Mouse (Mus musculus) ES-E14 (cell line): Measurements from ENCODE around the gene Krtap5-5. TPM values are rescaled to one million over a fixed set of nuclear protein-coding genes. Genes with fewer than 3 reads are reported as not detected.
"Not testable (repeated sequence)": the region's sequence is repeated elsewhere in the genome, so short reads cannot be mapped to it uniquely, and the experiment has no call there.

Source experiments
- DNase-seq: peaks from one replicate; pipeline ENCODE4 v3.0.0-alpha.2; 2013; ENCODE audit warnings: low read depth, low spot score
- H3K27ac ChIP-seq: 2 replicates; pipeline ENCODE4 v1.5.1; 2012; ENCODE audit warnings: low read depth, mild to moderate bottlenecking, low read length, moderate library complexity, mixed read lengths; ENCODE audit not compliant: poor library complexity, insufficient read depth, severe bottlenecking
- H3K36me3 ChIP-seq: 2 replicates; pipeline ENCODE4 v1.6.1; 2012; ENCODE audit warnings: mild to moderate bottlenecking, low read length, moderate library complexity, mixed read lengths; ENCODE audit not compliant: control insufficient read depth, poor library complexity, insufficient read depth, severe bottlenecking
- H3K4me1 ChIP-seq, 2 experiments: fragments of 150-350 bp in 1 of 2; sonication (generic) in 1 of 2; 2 replicates each; pipeline ENCODE4 v1.6.1; 2012; ENCODE audit warnings: low read length in 2 of 2, mild to moderate bottlenecking in 1 of 2, mixed read lengths in 1 of 2; ENCODE audit not compliant: control insufficient read depth in 2 of 2, insufficient read depth in 2 of 2, poor library complexity in 1 of 2
- H3K4me3 ChIP-seq, 2 experiments: fragments of 150-350 bp in 1 of 2; sonication (generic) in 1 of 2; 2 replicates each; pipeline ENCODE4 v1.5.1; 2012; ENCODE audit warnings: low read length in 2 of 2, low read depth in 1 of 2, mild to moderate bottlenecking in 1 of 2, mixed read lengths in 1 of 2; ENCODE audit not compliant: insufficient read depth in 1 of 2, poor library complexity in 1 of 2, severe bottlenecking in 1 of 2
- H3K9ac ChIP-seq: 2 replicates; pipeline ENCODE4 v1.6.1; 2012; ENCODE audit warnings: low read depth, mild to moderate bottlenecking, low read length, mixed read lengths; ENCODE audit not compliant: poor library complexity, insufficient read depth, severe bottlenecking
- H3K9me3 ChIP-seq: fragments of 150-350 bp; sonication (generic); 2 replicates; pipeline ENCODE4 v1.6.1; 2012; ENCODE audit warnings: low read depth, mild to moderate bottlenecking, low read length; ENCODE audit not compliant: control insufficient read depth, insufficient read depth
- CHD2 ChIP-seq: IDR thresholded peaks from 2 replicates; pipeline ENCODE4 v1.6.1; 2014; ENCODE audit warnings: mild to moderate bottlenecking, low read depth, low read length, inconsistent platforms
- HCFC1 ChIP-seq: IDR thresholded peaks from 2 replicates; pipeline ENCODE4 v1.6.1; 2012; ENCODE audit warnings: low read length, inconsistent platforms, borderline replicate concordance; ENCODE audit not compliant: insufficient read depth
- MAFK ChIP-seq: IDR thresholded peaks from 2 replicates; pipeline ENCODE4 v1.6.1; 2014; ENCODE audit warnings: mild to moderate bottlenecking, low read depth, low read length, inconsistent platforms; ENCODE audit not compliant: insufficient read depth
- ZC3H11A ChIP-seq: IDR thresholded peaks from 2 replicates; pipeline ENCODE4 v1.6.1; 2012; ENCODE audit warnings: low read depth, mild to moderate bottlenecking, inconsistent platforms, low read length, borderline replicate concordance
- ZNF384 ChIP-seq: IDR thresholded peaks from 2 replicates; pipeline ENCODE4 v1.6.1; 2012; ENCODE audit warnings: low read depth, low read length, inconsistent platforms
- in situ Hi-C, 2 experiments: fragments of 600-800 bp; cut with MboI; formaldehyde crosslinking; loops; one replicate each; pipeline ENCODE4 v1.15.1; 2025; ENCODE audit warnings: low sequenced_read_pairs in 2 of 2, inconsistent platforms in 1 of 2; ENCODE audit not compliant: unreplicated experiment in 2 of 2
- total RNA-seq: library from RNA; depleted of rRNA; stranded (reverse); fragments of 300-350 nt; gene quantifications from 2 replicates; pipeline ENCODE4 v1.2.3, GENCODE M21; 2012

Gene Krtap5-5
- total RNA-seq, 1 experiment: not detected

DNA sequence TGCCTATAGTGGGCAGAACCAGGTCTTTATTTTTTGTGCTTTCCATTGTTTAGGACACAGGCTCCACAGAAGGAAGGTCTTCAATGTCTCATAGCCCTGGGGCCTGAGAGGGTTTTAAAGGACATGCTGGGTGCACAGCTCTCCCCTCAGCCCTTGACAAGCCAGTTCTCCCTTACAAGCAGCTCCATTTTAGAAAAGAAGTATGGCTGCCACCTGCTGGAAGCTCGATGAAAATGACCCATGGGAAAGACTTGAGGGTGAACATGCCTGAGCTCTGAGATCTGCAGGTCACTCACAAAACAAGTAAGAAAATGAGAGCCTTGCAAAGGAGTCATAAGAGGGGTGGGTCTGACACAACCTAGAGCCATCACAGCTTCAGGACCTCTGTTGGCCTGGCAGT, 20.1 kb upstream of the Krtap5-5 start:
- H3K9me3 ChIP-seq: no peaks in the 10 kb centered on the region
- no peak overlapping the region for H3K27ac ChIP-seq
- peak; percentile 47 for DNase-seq
- TF ChIP-seq HCFC1: no peak
- TF ChIP-seq CHD2: no peak
- peak; percentile 70; the same call in 1 of the 2 replicates for TF ChIP-seq ZC3H11A
- no peak for TF ChIP-seq ZNF384
- no peak overlapping the region for H3K9ac ChIP-seq
- in situ Hi-C loops: loop anchor here in 1 of 2 experiments (10.0 kb wide), 1 partner anchor 105 kb away; the partner anchor contains the start of gene Gm45337
- H3K4me3 ChIP-seq: no peak overlapping the region
- no peaks in the 10 kb centered on the region for H3K36me3 ChIP-seq
- no peaks in the 10 kb centered on the region for H3K4me1 ChIP-seq

DNA sequence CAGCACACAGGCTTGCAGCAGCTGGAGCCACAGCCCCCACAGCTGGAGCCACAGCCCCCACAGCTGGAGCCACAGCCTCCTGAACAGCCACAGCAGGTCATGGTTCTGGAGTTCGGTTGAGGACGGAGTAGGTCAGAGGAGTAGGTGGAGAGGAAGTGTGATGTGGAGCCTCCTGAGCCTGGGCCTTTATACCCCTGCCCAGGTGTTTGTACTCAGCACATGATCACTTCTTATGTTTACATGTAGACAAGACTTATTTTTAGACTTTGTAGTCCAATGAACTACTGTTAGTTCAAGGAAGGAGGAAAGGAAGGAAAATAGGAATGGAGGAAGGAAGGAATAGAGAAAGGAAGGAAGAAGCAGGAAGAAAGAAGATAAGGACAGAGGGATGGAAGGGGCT, 11.2 kb upstream of the Krtap5-5 start, which contains the start of gene Gm40460:
Gene Gm40460, minus strand, starts transcription at position 101 of the 400 bp plus-strand sequence.
- Histone ChIP-seq H3K27ac (no peak within 1 kb of the TSS), H3K4me3 (no peak within 1 kb of the TSS), H3K9ac (no peak within 1 kb of the TSS), H3K9me3 (no peaks in the 10 kb centered on the region; the same call in 1 of the 2 replicates), H3K36me3 (no peaks in the 10 kb centered on the region), H3K4me1 (no peaks in the 10 kb centered on the region)
- no peak for TF ChIP-seq MAFK
- DNase-seq: no peak
- in situ Hi-C loops: no loop called here

DNA sequence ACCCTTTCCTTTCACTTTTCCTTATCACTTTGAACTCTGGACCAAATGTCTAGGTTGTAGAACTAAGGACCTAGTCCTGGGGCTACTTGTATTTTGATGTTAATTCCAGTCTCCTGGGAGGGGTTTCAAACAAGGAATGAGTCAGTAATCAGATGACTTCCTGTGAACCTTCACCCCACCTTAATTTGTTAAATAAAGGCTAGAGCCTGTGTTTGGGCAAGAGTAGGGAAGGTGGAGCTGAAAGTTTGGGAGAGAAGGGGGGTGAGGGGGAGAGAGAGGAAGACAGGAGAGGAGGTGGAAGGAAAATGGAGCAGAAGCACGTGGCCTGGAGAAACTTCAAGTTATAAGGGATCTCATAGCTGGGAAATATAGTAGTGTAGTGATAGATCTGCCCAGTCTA, 1.8 kb upstream of the Krtap5-5 start:
- H3K27ac ChIP-seq: no peak overlapping the region; the same call in 1 of the 2 replicates
- H3K4me1 ChIP-seq: peaks cover 5 to 10% of the 10 kb centered on the region in 2 experiments; a peak in 3 of 4 replicates
- no peaks in the 10 kb centered on the region for H3K36me3 ChIP-seq
- in situ Hi-C loops: no loop called here
- no peak overlapping the region for H3K4me3 ChIP-seq
- no peak overlapping the region for H3K9ac ChIP-seq
- TF ChIP-seq MAFK: no peak
- no peak for TF ChIP-seq ZNF384
- TF ChIP-seq HCFC1: no peak
- no peak for TF ChIP-seq CHD2
- TF ChIP-seq ZC3H11A: no peak
- peak; percentile 65 for DNase-seq
- 0 out of 2 replicates have a peak, but pooled peaks cover 2% of the 10 kb centered on the region for H3K9me3 ChIP-seq

- Histone ChIP-seq H3K4me3 (no peak overlapping the region), H3K9me3 (peaks cover 9% of the 10 kb centered on the region), H3K4me1 (no peaks in the 10 kb centered on the region), H3K36me3 (no peaks in the 10 kb centered on the region), H3K27ac (no peak overlapping the region), H3K9ac (no peak overlapping the region)
- DNase-seq: no peak
- TF ChIP-seq CHD2: no peak
- no peak for TF ChIP-seq ZNF384
- no peak for TF ChIP-seq HCFC1
- no peak for TF ChIP-seq MAFK
- TF ChIP-seq ZC3H11A: no peak
- in situ Hi-C loops: no loop called here
Measured at GRCm38 (mm10) chr7:142224518-142224917, 5.3 kb downstream of the Krtap5-5 start.

- H3K9ac ChIP-seq, H3K27ac ChIP-seq, H3K9me3 ChIP-seq, H3K36me3 ChIP-seq, DNase-seq, H3K4me1 ChIP-seq, H3K4me3 ChIP-seq, in situ Hi-C loops: not testable (repeated sequence)
Measured at GRCm38 (mm10) chr7:142212136-142212535, 17.6 kb downstream of the Krtap5-5 start.
